Mouse (Mus musculus): ENCODE data around the gene Rims1.

Rims1 gene

DNA sequence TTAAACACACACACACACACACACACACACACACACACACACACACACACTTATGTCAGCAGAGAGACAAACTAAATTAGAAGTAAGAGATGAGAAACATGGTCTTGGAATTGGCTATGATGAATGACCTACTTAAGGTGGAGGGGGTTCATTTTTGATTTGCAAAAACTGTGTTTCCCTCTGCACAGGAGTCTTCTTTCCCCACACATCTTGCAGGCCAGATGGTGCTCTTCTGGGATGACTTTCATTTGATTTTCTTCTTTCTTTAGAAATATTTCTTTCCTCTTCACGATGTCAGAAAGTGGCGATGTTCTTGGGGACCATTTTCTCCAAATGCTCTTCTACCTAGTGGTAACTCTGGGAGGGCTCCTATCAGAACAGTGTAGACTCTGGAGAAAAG, 560.0 kb downstream of the Rims1 start:
- DNase-seq (ENCODE audit: low read depth), result no peak
